Mouse (Mus musculus): ENCODE data around the gene Meiob. TPM values are rescaled to one million over a fixed set of nuclear protein-coding genes. Genes with fewer than 3 reads are reported as not detected.

Gene Meiob
- total RNA-seq, 1 experiment from 2014 or later = not detected

DNA sequence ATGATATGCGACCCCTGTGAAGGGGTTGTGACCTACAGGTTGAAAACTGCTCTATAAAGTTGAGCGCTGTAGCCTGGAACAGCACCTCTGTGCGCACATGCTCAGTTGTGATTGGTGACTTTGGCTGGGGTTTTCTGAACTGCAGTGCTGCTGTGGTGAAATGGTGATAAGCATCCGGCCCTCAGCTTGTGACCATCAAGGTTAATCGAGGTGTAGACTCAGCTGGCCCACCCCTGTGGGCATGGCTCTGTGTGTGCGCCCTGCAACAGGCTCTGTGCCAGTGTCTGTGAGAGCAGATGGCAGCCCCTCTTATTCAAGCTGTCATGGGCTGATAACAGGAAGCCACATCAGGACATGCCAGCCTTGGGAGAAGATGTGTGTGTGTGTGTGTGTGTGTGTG is 54.9 kb downstream of the Meiob start:
- no peak for ATAC-seq (ENCODE audit: extremely low read depth, insufficient number of reproducible peaks, low FRiP score, poor library complexity, severe bottlenecking)

DNA sequence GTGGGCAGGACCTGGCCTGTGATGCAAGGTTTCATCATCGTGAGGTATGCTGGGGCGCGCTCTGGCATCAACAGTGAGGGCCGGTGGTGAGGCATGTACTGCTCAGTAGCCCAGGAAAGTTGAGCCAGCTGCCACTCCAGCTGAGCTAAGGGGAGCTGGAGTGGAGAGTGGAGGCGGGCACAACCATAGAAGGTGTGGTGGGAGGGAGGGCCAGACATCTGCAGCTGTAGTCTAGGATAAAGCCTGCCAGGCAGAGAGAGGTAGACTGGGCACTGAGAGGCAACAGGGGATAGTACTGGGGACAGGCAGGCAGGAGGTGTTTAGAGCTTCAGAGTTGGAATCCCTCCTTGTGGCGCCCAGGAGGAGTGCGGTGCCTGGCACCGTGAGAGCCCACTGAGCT is 56.0 kb downstream of the Meiob start:
- ATAC-seq (ENCODE audit: extremely low read depth, insufficient number of reproducible peaks, low FRiP score, poor library complexity, severe bottlenecking) = no peak

DNA sequence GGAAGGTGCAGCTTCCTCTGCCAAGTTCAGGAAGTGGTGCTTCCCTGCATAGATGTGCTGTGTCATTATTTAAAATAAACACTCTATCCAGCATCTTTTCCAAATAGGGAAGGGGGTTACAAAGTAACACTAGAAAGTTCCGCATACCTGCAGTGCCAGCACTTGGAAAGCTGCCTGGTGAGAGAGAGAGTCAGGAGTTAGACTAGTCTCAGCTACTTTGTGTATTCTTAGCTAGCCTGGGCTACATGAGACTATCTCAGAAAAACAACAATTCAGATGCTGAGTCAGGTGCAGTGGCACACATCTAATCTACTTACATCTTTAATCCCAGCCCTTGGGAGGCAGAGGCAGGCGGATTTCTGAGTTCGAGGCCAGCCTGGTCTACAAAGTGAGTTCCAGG is 57.7 kb downstream of the Meiob start:
- no peak for ATAC-seq (ENCODE audit: extremely low read depth, insufficient number of reproducible peaks, low FRiP score, poor library complexity, severe bottlenecking)

DNA sequence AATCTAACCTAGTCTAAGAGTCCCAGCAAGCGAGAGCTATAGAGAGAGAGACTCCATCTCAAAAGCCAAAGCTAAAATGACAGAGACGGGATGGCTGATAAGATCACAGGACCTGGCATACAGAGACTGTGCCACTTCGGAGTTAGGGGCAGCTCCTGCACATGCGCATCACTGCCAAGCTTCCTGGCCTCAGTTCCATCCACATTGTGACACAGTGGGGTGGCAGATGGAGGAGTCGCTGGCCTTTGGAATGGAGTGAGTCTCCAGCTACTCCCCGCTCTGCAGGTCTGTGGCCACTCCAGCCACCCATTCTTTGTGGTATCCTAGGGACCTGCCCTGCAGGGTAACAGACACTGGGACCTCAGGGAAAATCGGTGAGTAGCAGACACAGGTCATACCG is 61.7 kb downstream of the Meiob start, which contains the start of gene Igfals:
Gene Igfals, plus strand, starts transcription at position 222 of the 400 bp plus-strand sequence.
- ATAC-seq (ENCODE audit: extremely low read depth, insufficient number of reproducible peaks, low FRiP score, poor library complexity, severe bottlenecking) = no peak

DNA sequence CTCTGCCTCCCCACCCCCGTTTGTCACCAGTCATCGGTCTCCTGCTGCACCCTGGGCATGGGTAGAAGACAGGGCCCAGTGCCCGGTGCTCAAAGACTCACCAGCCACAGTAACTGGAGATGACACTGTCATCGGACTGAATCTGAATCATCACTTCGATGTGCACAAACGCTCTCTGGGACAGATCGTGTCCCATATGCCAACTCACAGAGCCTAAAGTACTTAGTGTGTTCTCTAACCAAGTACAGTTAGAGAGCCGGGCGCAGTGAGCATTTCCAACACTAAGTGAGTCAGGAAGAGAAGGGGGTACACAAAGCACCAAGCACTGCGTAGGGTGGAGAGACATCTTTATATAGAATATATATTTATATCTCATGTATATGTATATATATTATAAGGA is 63.8 kb downstream of the Meiob start:
- no peak for ATAC-seq (ENCODE audit: extremely low read depth, insufficient number of reproducible peaks, low FRiP score, poor library complexity, severe bottlenecking)

DNA sequence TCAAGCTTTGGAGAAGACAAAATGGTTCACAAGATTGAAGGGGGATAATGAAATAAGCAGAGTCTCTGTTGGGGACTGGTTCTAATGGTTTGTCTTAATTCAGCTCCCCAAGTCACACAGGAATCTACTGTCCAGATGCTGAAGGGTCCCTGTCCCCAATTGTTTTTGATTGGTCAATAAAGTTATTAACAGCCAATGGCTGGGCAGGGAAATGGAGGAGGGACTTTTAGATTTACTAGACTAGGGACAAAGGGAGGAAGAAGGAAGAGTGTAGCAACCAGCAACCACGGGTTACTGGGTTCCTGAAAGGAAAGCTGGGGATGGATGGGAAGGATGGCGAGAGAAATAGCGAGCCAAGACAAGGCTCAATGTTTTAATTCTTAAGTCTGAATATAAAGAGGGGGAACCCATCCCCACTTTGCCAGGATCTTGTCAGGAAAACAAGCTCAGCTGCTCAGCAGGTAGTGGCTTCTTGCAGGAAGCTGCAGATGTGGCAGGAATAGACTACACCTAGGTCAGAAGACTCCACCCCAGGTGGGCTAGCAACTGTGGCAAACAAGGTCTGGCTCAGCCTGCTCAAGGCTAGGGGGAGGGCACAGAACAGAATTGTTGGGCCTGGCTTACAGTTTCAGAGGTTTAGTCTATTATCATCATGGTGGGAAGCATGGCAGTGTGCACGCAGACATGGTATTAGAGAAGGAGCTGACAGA is 69.8 kb downstream of the Meiob start:
- no peak for ATAC-seq (ENCODE audit: extremely low read depth, insufficient number of reproducible peaks, low FRiP score, poor library complexity, severe bottlenecking)

DNA sequence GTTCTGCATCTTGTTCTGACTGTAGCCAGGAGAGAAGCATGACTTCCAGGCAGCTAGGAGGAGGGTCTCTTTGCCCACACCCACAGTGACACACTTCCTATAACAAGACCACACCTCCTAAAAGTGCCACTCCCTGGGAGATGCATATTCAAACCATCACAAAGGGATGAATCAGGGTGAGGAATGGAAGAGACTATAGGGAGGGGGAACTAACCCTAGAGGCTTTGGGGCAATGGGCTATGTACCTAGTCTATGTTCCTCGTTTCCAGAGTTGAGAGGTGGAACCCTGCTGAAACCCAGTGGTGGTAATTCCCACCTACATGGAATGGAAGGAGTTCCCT is 70.3 kb downstream of the Meiob start:
- ATAC-seq (ENCODE audit: extremely low read depth, insufficient number of reproducible peaks, low FRiP score, poor library complexity, severe bottlenecking) = no peak

DNA sequence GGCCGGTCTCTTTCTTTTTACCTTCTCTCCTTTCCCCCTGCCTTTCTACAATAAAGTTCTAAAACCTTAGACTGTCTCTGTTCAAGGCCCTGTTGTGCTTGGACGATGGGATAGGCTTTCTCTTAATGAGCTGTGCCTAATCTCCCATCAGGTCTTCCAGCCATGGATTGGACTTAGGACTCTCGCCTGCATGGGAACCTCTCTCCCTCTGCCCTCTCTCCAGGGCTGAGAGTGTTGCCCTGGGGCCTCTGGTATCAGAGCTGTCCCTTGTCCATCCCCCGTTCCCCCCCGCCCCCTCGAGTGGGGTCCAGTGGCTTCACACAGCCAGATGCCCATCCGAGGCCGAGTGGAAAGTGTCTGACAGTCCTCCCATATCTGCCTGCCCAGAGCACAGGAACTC is 70.9 kb downstream of the Meiob start:
- no peak for ATAC-seq (ENCODE audit: extremely low read depth, insufficient number of reproducible peaks, low FRiP score, poor library complexity, severe bottlenecking)

DNA sequence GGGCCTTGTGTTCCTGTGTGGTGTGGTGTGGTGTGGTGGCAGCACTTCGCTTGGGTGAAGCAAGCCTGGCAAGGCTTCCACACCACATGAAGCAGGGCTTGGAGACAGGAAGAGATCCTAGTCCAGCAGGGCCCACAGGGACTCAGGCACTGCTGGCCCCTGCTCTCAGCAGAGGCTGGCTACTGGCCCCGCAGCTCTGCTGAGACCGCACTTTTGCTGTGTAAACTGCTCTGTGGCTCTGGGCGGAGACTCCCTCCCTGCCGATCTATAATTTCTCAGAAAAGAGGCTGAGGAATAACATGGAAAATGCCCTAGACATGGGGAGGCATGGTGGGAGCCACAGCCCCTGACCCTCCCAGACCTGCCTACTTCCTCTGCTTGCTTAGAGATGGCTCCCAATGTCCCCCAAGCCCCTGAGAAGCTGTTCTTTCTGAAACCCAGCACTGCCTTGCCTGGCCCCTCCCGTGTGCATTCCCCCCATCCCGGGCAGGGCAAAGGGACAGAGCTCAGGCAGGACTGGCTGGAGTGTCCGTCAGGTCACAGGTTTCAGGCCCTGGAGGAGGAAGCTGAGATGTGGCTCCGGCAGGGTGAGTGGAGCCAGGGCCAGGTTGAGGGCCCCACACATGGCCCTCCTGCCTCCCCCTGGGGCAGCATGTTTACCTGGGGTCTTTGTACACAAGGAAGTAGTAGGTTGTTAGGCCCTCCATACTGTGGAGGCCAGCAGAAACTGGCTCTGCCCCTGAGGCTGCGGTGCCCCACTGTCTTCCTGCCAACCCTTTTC is 73.4 kb downstream of the Meiob start:
- ATAC-seq (ENCODE audit: extremely low read depth, insufficient number of reproducible peaks, low FRiP score, poor library complexity, severe bottlenecking) = no peak

DNA sequence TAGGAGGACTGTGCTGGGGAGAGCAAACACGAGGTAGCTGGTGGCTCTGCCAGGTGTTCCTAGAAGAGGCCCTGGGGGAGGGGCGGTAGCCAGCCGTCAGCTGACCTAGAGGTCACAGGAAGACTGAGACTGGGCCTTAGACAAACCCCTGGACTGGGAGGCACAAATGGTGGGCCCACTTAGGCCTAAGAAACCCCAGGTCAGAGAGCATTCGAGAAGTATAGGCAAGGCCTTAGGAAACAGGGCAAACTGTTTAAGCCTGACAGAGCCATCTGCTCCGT is 74.0 kb downstream of the Meiob start:
- ATAC-seq (ENCODE audit: extremely low read depth, insufficient number of reproducible peaks, low FRiP score, poor library complexity, severe bottlenecking) = no peak

DNA sequence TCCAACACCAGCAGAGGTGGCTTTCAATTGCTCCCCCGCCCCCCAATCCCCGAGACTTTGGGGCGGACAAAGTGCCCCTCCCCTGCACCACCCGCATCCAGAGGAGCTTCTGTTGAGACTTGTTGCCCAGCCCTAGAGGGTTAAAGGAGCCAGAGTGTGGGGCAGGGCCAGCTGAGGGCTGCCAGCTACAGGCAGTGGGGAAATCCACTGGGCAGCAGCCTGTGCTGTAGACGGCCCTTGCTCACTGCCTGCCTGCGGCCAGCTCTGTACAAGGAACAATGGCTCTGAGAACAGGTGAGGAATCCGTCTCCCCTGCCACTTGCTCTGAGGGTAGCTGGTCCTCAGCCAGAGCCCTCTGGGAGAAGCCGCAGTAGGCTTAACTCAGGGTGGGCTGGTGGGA is 74.4 kb downstream of the Meiob start:
- no peak for ATAC-seq (ENCODE audit: extremely low read depth, insufficient number of reproducible peaks, low FRiP score, poor library complexity, severe bottlenecking)

DNA sequence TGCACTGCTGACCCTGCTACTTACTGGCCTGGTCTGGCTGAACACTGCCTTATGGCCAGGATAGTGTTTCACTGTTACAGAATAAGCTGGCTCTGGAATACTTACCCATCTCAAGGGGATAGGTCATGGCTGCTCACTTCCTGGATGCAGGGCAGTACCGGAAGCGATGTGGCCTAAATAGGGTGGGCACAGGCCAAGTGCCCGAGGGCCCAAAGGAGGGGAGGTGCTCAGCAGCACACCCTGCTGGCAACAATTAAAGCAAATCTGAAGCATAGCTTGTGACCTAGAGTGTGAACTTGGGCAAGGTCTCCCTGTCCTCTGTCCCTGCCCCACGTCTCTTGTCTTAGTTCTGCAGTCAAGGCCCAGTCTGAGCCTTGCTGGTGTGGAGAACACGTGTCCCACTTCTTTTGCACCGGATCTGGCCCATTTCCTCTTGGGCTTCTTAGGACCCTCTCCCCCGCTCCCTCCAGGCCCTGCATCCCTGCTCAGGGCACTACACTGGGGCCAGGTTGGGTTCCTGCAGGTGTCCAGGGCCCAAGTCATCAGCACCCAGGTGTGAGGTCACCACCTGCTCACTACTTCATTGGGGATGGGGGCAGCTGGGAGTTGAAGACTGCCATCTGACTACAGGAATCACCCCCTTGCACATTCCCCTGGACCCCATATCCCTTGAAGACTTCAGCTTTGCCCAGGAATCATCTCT is 77.8 kb downstream of the Meiob start:
- ATAC-seq (ENCODE audit: extremely low read depth, insufficient number of reproducible peaks, low FRiP score, poor library complexity, severe bottlenecking) = no peak

DNA sequence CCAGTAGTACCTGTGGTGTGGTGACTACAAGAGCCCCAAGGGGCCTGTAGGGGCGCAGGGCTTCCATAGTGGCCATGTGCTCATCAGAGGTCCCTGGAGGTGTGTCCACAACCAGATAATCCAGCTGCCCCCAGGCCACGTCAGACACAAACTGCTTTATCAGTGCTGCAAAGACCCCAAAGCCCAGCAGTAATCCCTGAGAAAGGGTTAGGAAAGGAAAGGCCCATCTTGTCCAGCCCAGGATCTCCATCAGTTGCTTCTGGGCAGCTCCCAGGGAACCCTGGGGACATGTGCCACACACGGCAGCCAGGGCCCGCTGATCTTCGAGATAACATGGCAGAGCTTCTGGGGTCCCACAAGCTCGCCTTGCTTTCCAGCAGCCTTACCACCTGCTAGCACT is 80.3 kb downstream of the Meiob start:
- ATAC-seq (ENCODE audit: extremely low read depth, insufficient number of reproducible peaks, low FRiP score, poor library complexity, severe bottlenecking) = no peak

DNA sequence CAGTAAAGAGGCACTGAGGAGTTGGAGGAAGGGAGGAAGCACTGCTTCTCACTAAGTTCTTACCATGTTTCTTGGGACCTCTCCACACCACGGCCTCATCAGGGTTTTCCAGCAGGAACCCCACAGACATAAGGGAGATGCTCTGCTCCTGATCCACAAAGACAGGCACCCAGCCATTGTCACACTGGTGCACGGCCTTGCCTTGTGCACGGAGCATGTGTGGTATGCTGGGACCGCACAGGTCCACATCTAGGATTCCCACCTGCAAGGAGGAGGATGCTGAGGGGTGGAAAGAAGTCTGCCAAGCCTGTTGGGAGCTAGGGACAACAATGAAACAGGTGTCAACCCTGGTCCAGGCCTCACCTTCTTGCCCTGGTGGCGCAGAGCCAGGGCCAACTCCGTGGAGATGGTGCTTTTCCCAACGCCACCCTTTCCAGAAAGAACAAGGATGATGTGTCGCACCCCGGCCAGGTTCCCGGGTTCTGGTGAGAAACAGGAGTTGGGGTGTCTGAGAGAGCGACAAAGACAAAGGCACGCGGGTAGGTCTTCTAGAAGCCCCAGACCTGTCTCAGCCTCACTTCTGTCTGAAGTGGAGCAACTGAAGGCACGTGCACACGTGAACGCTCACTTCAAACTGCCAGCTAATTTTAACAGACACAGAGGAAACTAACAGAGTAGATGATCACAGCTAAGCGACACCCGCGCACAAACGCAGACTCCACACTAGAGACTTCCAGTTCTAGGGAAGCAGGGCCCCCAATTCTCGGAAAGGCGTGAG is 81.5 kb downstream of the Meiob start:
- ATAC-seq (ENCODE audit: extremely low read depth, insufficient number of reproducible peaks, low FRiP score, poor library complexity, severe bottlenecking) = no peak

DNA sequence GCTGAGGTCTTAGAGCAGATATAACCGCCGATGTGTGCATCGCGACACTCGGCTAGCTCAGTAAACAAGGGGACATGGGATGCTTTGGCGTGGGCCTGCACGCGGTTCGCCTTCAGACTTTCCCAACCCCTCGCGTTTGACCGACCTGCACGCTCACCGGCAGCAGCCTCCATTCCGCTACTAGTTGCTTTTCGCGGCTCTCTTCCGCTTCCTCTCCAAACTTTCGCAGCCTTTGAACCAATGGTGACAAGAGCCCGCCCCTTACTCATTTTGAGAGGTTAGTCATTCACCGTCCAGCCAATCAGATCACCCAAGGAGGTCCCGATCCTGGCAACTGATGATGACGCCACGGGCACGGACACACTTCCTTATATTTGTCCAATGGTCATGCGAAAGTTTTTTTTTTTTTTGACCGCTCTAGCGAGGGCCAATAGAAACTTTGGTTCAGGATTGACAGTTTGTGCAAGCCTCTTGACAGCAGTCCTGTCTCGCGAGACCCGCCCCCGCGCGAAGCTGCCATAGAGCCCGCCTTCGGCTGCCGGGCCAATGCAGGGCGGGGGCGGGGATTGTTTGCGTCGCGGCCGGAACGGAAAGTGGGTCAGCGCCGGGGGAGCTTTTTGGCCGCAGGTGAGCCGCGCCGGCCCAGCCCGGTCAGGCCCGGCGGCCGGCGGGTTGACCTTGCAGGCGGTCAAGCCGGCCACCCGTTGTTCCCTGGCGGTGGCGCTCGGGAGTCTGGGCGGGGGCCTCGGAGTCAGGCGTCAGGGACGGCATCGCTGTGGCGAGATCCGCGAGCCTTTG is 82.2 kb downstream of the Meiob start, which contains the start of the genes Nubp2 and Spsb3:
Gene Nubp2, minus strand, starts transcription at position 216 of the 798 bp plus-strand sequence.
Gene Spsb3, plus strand, starts transcription at position 510 of the 798 bp plus-strand sequence.
- peak; percentile 93 for ATAC-seq (ENCODE audit: extremely low read depth, insufficient number of reproducible peaks, low FRiP score, poor library complexity, severe bottlenecking)

DNA sequence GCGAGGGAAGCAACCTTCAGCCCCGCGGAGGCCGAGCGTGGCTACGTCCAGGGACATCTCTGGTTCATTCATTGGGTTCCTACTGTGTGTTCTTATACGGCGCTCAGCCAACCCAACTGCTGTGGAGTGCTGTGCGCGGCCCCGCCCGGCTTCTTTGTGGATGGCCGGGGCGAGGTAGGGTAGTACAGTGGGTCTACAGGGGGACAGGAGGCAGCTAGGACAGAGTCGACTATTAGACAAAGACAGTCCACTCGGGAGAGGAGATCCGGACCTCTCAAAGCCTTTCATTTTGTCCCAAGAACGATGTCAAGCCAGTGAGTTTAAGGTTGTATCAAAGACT is 82.8 kb downstream of the Meiob start:
- no peak for ATAC-seq (ENCODE audit: extremely low read depth, insufficient number of reproducible peaks, low FRiP score, poor library complexity, severe bottlenecking)

DNA sequence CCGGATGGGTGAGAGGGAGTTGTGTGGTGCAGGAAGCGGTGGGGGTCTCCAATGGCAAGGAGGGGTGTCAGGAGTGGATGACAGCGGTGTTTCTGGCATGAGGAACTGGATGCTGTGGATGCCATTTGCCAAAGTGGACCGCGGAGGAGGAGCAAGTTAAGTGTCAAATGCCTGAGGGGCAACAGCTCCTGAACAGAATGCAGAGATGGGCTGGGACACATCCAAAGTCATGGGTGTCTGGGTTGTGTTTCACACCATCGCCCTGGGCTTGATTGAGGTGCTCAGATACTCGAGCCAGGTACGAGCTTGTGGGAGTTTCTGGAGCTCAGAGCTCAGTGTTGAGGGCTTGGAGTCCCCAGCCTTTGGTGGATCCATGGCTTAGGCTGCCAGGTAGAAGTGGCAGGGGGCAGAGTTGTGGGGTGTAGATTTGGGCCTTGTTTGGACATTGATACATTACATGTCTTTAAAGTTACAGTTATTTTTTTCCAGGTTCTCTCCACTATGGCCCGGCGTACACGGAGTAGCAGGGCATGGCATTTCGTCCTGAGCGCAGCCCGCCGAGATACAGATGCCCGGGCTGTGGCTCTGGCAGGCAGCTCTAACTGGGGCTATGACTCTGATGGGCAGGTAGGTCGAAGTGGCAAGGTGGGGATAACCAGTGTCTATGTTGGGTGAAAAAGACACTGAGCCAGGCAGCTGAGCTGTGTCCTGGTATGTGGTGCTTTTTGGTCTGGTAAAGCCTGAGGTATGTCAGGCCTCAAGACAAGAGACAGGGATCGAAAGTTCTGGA is 83.4 kb downstream of the Meiob start:
- no peak for ATAC-seq (ENCODE audit: extremely low read depth, insufficient number of reproducible peaks, low FRiP score, poor library complexity, severe bottlenecking)

DNA sequence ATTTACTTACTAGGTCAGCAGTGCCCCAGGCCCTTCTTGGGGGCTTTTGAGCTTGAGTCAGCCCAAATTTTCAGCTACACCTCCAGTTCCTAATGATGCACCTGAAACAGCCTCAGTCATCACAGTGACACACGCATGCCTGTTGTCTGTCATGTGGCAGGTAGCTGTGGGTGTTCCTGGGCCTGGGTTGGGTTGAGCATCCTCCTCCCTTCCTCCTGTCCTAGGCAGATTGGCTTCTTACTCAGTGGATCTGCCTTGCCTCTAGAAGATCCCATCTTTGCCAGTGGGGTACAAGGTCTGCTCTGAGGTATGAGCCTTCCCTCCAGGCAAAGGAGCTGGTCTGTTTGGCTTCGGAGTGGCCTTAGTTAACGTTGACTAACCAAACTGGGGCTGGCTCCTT is 84.8 kb downstream of the Meiob start:
- no peak for ATAC-seq (ENCODE audit: extremely low read depth, insufficient number of reproducible peaks, low FRiP score, poor library complexity, severe bottlenecking)

All from neutrophil, adult 5-6 weeks (primary cell).